Mouse (Mus musculus) left cerebral cortex, postnatal 10 days (tissue): ENCODE results near the gene Smo. TPM values are rescaled to one million over a fixed set of nuclear protein-coding genes. Genes with fewer than 3 reads are reported as not detected.

Source experiments
- DNase-seq, 2 experiments: peaks; one replicate each; pipeline ENCODE4 v3.0.0; 2021 to 2022; ENCODE audit warnings: low spot score in 2 of 2, mixed read lengths in 1 of 2; ENCODE audit errors: extremely low spot score in 1 of 2
- intact Hi-C: fragments of 180-260 bp; cut with DNase I; formaldehyde crosslinking; loops from one replicate; pipeline ENCODE4 v1.15.1; 2025
- total RNA-seq, 2 experiments: library from RNA; stranded (reverse); gene quantifications; 2 replicates each; pipeline ENCODE4 v1.2.3; 2021

Smo gene
- total RNA-seq, 2 experiments from 2014 or later = 10.6 to 11.3 TPM

DNA sequence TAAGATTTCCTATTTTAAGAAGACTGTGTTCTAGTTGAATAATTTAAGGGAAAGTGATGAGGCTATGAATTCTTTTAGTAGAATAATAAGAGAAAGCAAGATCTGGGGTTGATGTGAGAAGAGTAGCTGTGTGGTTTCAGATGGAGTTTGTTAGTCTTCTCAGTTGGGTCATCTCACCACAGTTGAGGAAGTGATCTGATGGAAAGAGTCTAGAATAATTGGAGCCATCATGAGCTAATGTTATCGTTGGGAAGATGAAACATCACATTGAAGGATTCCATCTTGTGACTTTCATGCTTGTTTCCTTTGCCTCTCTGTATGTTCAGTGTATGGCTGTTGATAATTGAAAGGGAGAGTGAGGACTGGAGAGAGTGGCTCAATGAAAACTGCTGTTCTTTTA, 67.7 kb downstream of the Smo start:
- intact Hi-C loops = no loop called here
- no peak for DNase-seq

GRCm38 (mm10) chr6:29804006-29804405, 68.7 kb downstream of the Smo start:
- no peak for DNase-seq
- intact Hi-C loops = no loop called here

DNA sequence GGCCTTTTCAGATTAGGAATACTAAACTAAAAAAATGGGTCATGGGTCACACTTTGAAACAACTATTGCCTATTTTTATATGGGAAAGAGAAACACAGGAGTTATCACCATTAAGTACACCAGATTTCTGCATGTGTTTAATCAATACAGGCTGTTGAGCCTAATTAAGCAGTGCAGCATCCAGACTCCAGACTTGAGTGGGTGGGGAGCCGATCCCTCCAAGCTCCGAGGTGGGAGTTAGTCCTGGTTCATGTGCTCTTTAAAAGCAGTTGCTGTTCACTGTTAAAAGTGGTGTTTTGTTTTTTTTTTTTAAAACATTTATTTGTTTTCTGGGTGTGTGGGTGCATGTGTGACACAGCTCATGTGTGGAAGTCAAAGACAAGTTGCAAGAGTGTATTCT, 70.1 kb downstream of the Smo start:
- intact Hi-C loops = no loop called here
- no peak for DNase-seq

Other genes with a start within 250 kb of the Smo start
- 1 to 10 TPM; 6.7 to 8.9 TPM for gene Kcp, start 227.6 kb upstream of the Smo start, total RNA-seq
- gene Irf5, start 208.9 kb upstream of the Smo start, total RNA-seq = 1 to 10 TPM; 3.1 to 3.5 TPM
- gene Tnpo3, start 125.6 kb upstream of the Smo start, total RNA-seq = 10 to 100 TPM; 73.8 to 77.3 TPM
- 10 to 100 TPM; 18.8 to 20.4 TPM for gene Tspan33, start 41.3 kb upstream of the Smo start, total RNA-seq
- gene Ahcyl2, start 32.5 kb downstream of the Smo start, total RNA-seq = 10 to 100 TPM; 67.9 to 75.9 TPM
- gene Strip2, start 181.5 kb downstream of the Smo start, total RNA-seq = 10 to 100 TPM in 1 of 2 experiments, 1 to 10 TPM in 1; 9.6 to 13.1 TPM